Mouse (Mus musculus): ENCODE measurements at regions not wholly inside any gene's neighbourhood (a gene's known extent, or its start where the extent isn't known, plus 50 kb on each side); places are given as distances from the start of the nearest gene placed in this dataset.

GRCm38 (mm10) chr16:9439891-9440290 is 555.5 kb downstream of the Grin2a start:
- Histone ChIP-seq H3K79me2 (replicated peaks; ENCODE audit: control insufficient read depth, insufficient read depth, low read length) (no peaks in the 10 kb centered on the region), H3K27me3 (ENCODE audit: control insufficient read depth, insufficient read depth, low read length) (no peaks in the 10 kb centered on the region), H3K4me3 (no peak overlapping the region), H3K9ac (ENCODE audit: low read depth, low read length) (no peak overlapping the region), H3K4me1 (ENCODE audit: control insufficient read depth, insufficient read depth, low read length) (no peaks in the 10 kb centered on the region), H3K36me3 (ENCODE audit: control insufficient read depth, insufficient read depth, low read length) (no peaks in the 10 kb centered on the region), H3K27ac (no peak overlapping the region)
- intact Hi-C loops (cut with DNase I), result no loop called here
- 86% methylated on average over 1 of the region's 1 CpGs for WGBS
- TF ChIP-seq POLR2A (IDR thresholded peaks at IDR 0.05; ENCODE audit: insufficient read depth, low read depth, low read length) (no peak), CTCF (IDR thresholded peaks at IDR 0.05) (no peak), EP300 (IDR thresholded peaks at IDR 0.05; ENCODE audit: insufficient read depth, low read depth, low read length) (no peak)
- DNase-seq, result no peak

- no peaks in the 10 kb centered on the region for H3K79me2 ChIP-seq (replicated peaks; ENCODE audit: control insufficient read depth, insufficient read depth, low read length)
- H3K4me1 ChIP-seq (ENCODE audit: control insufficient read depth, insufficient read depth, low read length), result no peaks in the 10 kb centered on the region
- intact Hi-C loops (cut with DNase I), result no loop called here
- no peaks in the 10 kb centered on the region for H3K36me3 ChIP-seq (ENCODE audit: control insufficient read depth, insufficient read depth, low read length)
- TF ChIP-seq EP300 (IDR thresholded peaks at IDR 0.05; ENCODE audit: insufficient read depth, low read depth, low read length), result no peak
- no peak for TF ChIP-seq CTCF (IDR thresholded peaks at IDR 0.05)
- no peak for TF ChIP-seq POLR2A (IDR thresholded peaks at IDR 0.05; ENCODE audit: insufficient read depth, low read depth, low read length)
- no peak overlapping the region for H3K4me3 ChIP-seq
- no peak overlapping the region for H3K9ac ChIP-seq (ENCODE audit: low read depth, low read length)
- no peaks in the 10 kb centered on the region for H3K27me3 ChIP-seq (ENCODE audit: control insufficient read depth, insufficient read depth, low read length)
- no peak overlapping the region for H3K27ac ChIP-seq
- DNase-seq, result no peak
- 81% methylated on average over 4 of the region's 4 CpGs for WGBS
These were observed 543.3 kb downstream of the Grin2a start for GRCm38 (mm10) chr16:9452058-9452457.

- H3K9ac ChIP-seq (ENCODE audit: low read depth, low read length), result no peak overlapping the region
- no peak overlapping the region for H3K27ac ChIP-seq
- 57% methylated on average over 6 of the region's 6 CpGs for WGBS
- no peaks in the 10 kb centered on the region for H3K36me3 ChIP-seq (ENCODE audit: control insufficient read depth, insufficient read depth, low read length)
- H3K79me2 ChIP-seq (replicated peaks; ENCODE audit: control insufficient read depth, insufficient read depth, low read length), result no peaks in the 10 kb centered on the region
- no peak for TF ChIP-seq POLR2A (IDR thresholded peaks at IDR 0.05; ENCODE audit: insufficient read depth, low read depth, low read length)
- TF ChIP-seq EP300 (IDR thresholded peaks at IDR 0.05; ENCODE audit: insufficient read depth, low read depth, low read length), result no peak
- no peak for TF ChIP-seq CTCF (IDR thresholded peaks at IDR 0.05)
- DNase-seq, result no peak
- H3K4me3 ChIP-seq, result no peak overlapping the region
- H3K4me1 ChIP-seq (ENCODE audit: control insufficient read depth, insufficient read depth, low read length), result no peaks in the 10 kb centered on the region
- intact Hi-C loops (cut with DNase I), result no loop called here
- H3K27me3 ChIP-seq (ENCODE audit: control insufficient read depth, insufficient read depth, low read length), result no peaks in the 10 kb centered on the region
These were observed 537.8 kb downstream of the Grin2a start for GRCm38 (mm10) chr16:9457574-9457973.

GRCm38 (mm10) chr16:9462497-9462896 is 532.9 kb downstream of the Grin2a start:
- TF ChIP-seq CTCF (IDR thresholded peaks at IDR 0.05), result no peak
- TF ChIP-seq POLR2A (IDR thresholded peaks at IDR 0.05; ENCODE audit: insufficient read depth, low read depth, low read length), result no peak
- TF ChIP-seq EP300 (IDR thresholded peaks at IDR 0.05; ENCODE audit: insufficient read depth, low read depth, low read length), result no peak
- DNase-seq, result no peak
- Histone ChIP-seq H3K36me3 (ENCODE audit: control insufficient read depth, insufficient read depth, low read length) (no peaks in the 10 kb centered on the region), H3K4me3 (no peak overlapping the region), H3K9ac (ENCODE audit: low read depth, low read length) (no peak overlapping the region), H3K79me2 (replicated peaks; ENCODE audit: control insufficient read depth, insufficient read depth, low read length) (no peaks in the 10 kb centered on the region), H3K27ac (no peak overlapping the region), H3K4me1 (ENCODE audit: control insufficient read depth, insufficient read depth, low read length) (no peaks in the 10 kb centered on the region), H3K27me3 (ENCODE audit: control insufficient read depth, insufficient read depth, low read length) (no peaks in the 10 kb centered on the region)
- intact Hi-C loops (cut with DNase I), result no loop called here
- WGBS, result 77% methylated on average over 3 of the region's 3 CpGs

GRCm38 (mm10) chr16:9469394-9469793 is 526.0 kb downstream of the Grin2a start:
- Histone ChIP-seq H3K4me1 (ENCODE audit: control insufficient read depth, insufficient read depth, low read length) (no peaks in the 10 kb centered on the region), H3K4me3 (no peak overlapping the region), H3K9ac (ENCODE audit: low read depth, low read length) (no peak overlapping the region), H3K79me2 (replicated peaks; ENCODE audit: control insufficient read depth, insufficient read depth, low read length) (no peaks in the 10 kb centered on the region), H3K27me3 (ENCODE audit: control insufficient read depth, insufficient read depth, low read length) (no peaks in the 10 kb centered on the region), H3K36me3 (ENCODE audit: control insufficient read depth, insufficient read depth, low read length) (no peaks in the 10 kb centered on the region), H3K27ac (no peak overlapping the region)
- TF ChIP-seq EP300 (IDR thresholded peaks at IDR 0.05; ENCODE audit: insufficient read depth, low read depth, low read length), result no peak
- peak; percentile 7; the same call in 1 of the 2 replicates for TF ChIP-seq CTCF (IDR thresholded peaks at IDR 0.05)
- WGBS, result 44% methylated on average over 4 of the region's 4 CpGs
- DNase-seq, result no peak
- intact Hi-C loops (cut with DNase I), result no loop called here

GRCm38 (mm10) chr16:9485291-9485690 is 510.1 kb downstream of the Grin2a start:
- DNase-seq, result no peak
- no peak overlapping the region for H3K27ac ChIP-seq
- WGBS, result 42% methylated on average over 1 of the region's 1 CpGs
- no peak overlapping the region for H3K4me3 ChIP-seq
- no peaks in the 10 kb centered on the region for H3K36me3 ChIP-seq (ENCODE audit: control insufficient read depth, insufficient read depth, low read length)
- no peaks in the 10 kb centered on the region for H3K27me3 ChIP-seq (ENCODE audit: control insufficient read depth, insufficient read depth, low read length)
- H3K9ac ChIP-seq (ENCODE audit: low read depth, low read length), result no peak overlapping the region
- TF ChIP-seq POLR2A (IDR thresholded peaks at IDR 0.05; ENCODE audit: insufficient read depth, low read depth, low read length), result no peak
- intact Hi-C loops (cut with DNase I), result no loop called here
- no peaks in the 10 kb centered on the region for H3K79me2 ChIP-seq (replicated peaks; ENCODE audit: control insufficient read depth, insufficient read depth, low read length)
- H3K4me1 ChIP-seq (ENCODE audit: control insufficient read depth, insufficient read depth, low read length), result no peaks in the 10 kb centered on the region
